Mouse (Mus musculus) subcutaneous adipose tissue, adult 2 months (tissue): ENCODE data around the gene Olfr876. TPM values are rescaled to one million over a fixed set of nuclear protein-coding genes. Genes with fewer than 3 reads are reported as not detected.

Experiments used
- polyA plus RNA-seq: library from polyadenylated mRNA; depleted of rRNA; stranded (reverse); fragments of >200 nt; gene quantifications from 2 replicates; pipeline ENCODE4 v1.2.3, GENCODE M21; 2012; ENCODE audit warnings: low replicate concordance; rRNA removed

Gene Olfr876
- not detected in 2 replicates for polyA plus RNA-seq

DNA sequence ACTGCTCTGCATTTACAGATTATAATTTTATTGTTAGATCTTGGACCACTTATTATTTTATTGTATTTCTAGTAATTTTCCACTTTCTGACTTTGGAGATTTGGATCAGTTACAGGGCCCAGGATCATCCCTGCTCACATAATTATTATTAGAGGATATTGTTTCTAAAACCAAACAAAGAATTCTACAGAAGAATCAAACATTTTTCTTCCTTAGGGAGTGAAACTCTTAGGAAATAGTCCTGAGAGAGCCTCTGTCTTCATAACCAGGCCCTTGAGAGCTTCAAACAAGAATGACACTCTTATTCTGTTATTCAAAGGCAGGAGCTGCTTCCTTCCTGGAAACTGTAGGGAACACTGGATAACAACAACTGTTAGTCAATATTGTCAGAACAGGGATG is at the start of gene Olfr876:
Olfr876 (plus strand) TSS at position 301 of the 400 bp plus-strand sequence.

DNA sequence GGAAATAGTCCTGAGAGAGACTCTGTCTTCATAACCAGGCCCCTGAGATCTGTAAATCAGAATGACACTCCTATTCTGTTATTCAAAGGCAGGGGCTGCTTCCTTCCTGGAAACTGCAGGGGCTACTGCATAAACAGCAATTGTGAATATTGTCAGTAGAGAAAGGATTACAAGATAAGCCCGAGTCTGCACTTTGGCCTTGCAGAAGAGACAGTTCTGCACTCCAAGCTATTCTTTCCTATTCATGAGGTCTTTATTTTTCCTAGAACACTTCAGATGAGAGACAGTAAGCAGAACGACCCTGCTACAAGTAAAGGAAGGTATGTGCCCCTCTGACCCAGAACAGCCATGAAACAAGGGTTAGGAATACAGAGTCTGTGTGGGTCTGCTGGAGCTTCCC is 31.1 kb upstream of the Olfr876 start, which contains the start of gene Olfr875:
Olfr875 (plus strand) TSS at position 99 of the 400 bp plus-strand sequence.

DNA sequence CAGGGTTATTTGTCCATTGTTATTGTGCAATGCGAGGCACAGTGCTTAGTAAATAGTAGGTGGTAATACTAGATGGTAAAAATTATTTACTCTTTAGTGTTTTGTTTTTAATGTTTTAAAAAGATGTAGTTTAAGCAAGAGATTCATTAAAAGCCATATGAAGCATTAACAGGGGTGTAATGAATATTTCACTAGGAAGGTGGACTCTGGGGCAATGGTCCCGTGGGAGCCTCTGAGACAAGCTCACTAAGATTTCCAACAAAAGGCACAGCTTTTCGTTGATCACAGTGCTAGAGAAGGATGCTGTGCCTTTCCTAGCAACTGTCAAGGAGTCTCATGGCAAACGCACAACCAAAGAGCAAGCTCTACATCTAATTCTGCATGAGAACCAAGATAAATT is 51.1 kb downstream of the Olfr876 start, which contains the start of gene Olfr877:
Olfr877 (plus strand) TSS at position 301 of the 400 bp plus-strand sequence.

Other genes with a start within 250 kb of the Olfr876 start
- 11.2 and 16.4 TPM in 2 replicates for gene Siae, start 247.3 kb upstream of the Olfr876 start, polyA plus RNA-seq
- 0.77 and 0.95 TPM in 2 replicates for gene Spa17, start 189.3 kb upstream of the Olfr876 start, polyA plus RNA-seq
- gene Tbrg1, start 145.7 kb upstream of the Olfr876 start, polyA plus RNA-seq = 56.3 and 71.0 TPM in 2 replicates
- not detected in 2 replicates for gene Panx3, start 133.8 kb upstream of the Olfr876 start, polyA plus RNA-seq
- gene Olfr160, start 86.8 kb upstream of the Olfr876 start, polyA plus RNA-seq = not detected in 2 replicates
- gene Olfr874, start 57.9 kb upstream of the Olfr876 start, polyA plus RNA-seq = not detected in 2 replicates
- gene Olfr875, start 31.2 kb upstream of the Olfr876 start, polyA plus RNA-seq = not detected in 2 replicates
- gene Olfr877, start 51.2 kb downstream of the Olfr876 start, polyA plus RNA-seq = 0.82 TPM in 1 of 2 replicates, not detected in the other
- not detected in 2 replicates for gene Olfr145, start 93.7 kb downstream of the Olfr876 start, polyA plus RNA-seq
- 0.44 TPM in 1 of 2 replicates, not detected in the other for gene Olfr878, start 114.8 kb downstream of the Olfr876 start, polyA plus RNA-seq
- not detected in 2 replicates for gene Olfr881, start 188.8 kb downstream of the Olfr876 start, polyA plus RNA-seq
- gene Olfr883, start 222.8 kb downstream of the Olfr876 start, polyA plus RNA-seq = not detected in 2 replicates
- gene Olfr884, start 243.5 kb downstream of the Olfr876 start, polyA plus RNA-seq = not detected in 2 replicates